Mouse (Mus musculus): ENCODE results near the gene Pfdn6. TPM values are rescaled to one million over a fixed set of nuclear protein-coding genes. Genes with fewer than 3 reads are reported as not detected.
A peak's percentile ranks its signal among the peaks of the same experiment; 100 is the strongest.
"Not testable (repeated sequence)": the region's sequence is repeated elsewhere in the genome, so short reads cannot be mapped to it uniquely, and the experiment has no call there.

Pfdn6 gene
- polyA plus RNA-seq, 1 experiment from 2014 or later: 132 TPM

GRCm38 (mm10) chr17:33953961-33954565 lies 13.9 kb upstream of the Pfdn6 start:
- peaks cover 52% of the 10 kb centered on the region for H3K36me3 ChIP-seq
- peak overlapping the region; percentile 82 for H3K4me3 ChIP-seq
- WGBS: 40% methylated on average over 5 of the region's 5 CpGs
- H3K27me3 ChIP-seq: no peaks in the 10 kb centered on the region
- peak overlapping the region; percentile 94; the same call in 1 of the 2 replicates for H3K27ac ChIP-seq
- no peaks in the 10 kb centered on the region for H3K9me3 ChIP-seq
- H3K4me1 ChIP-seq: peaks cover 68% of the 10 kb centered on the region
- ATAC-seq (ENCODE audit: insufficient number of reproducible peaks, low FRiP score, low TSS enrichment, low read depth): no peak
- H3K9ac ChIP-seq: peak overlapping the region; percentile 95
- H3K4me2 ChIP-seq: peak overlapping the region; percentile 84

GRCm38 (mm10) chr17:33953310-33953709 lies 13.2 kb upstream of the Pfdn6 start:
- no peaks in the 10 kb centered on the region for H3K9me3 ChIP-seq
- 82% methylated on average over 3 of the region's 3 CpGs for WGBS
- peaks cover 74% of the 10 kb centered on the region for H3K4me1 ChIP-seq
- H3K27ac ChIP-seq: no peak overlapping the region
- peaks cover 52% of the 10 kb centered on the region for H3K36me3 ChIP-seq
- H3K4me3 ChIP-seq: 0 out of 2 replicates have a peak overlapping the region, but pooled peaks have one; percentile 0
- H3K4me2 ChIP-seq: 0 out of 2 replicates have a peak overlapping the region, but pooled peaks have one; percentile 3
- H3K9ac ChIP-seq: no peak overlapping the region
- no peaks in the 10 kb centered on the region for H3K27me3 ChIP-seq
- no peak for ATAC-seq (ENCODE audit: insufficient number of reproducible peaks, low FRiP score, low TSS enrichment, low read depth)

GRCm38 (mm10) chr17:33952879-33953278 lies 12.7 kb upstream of the Pfdn6 start:
- Histone ChIP-seq H3K9me3 (no peaks in the 10 kb centered on the region), H3K36me3 (peaks cover 53% of the 10 kb centered on the region), H3K4me3 (0 out of 2 replicates have a peak overlapping the region, but pooled peaks have one; percentile 0), H3K4me2 (no peak overlapping the region), H3K27me3 (no peaks in the 10 kb centered on the region), H3K27ac (no peak overlapping the region), H3K4me1 (peaks cover 74% of the 10 kb centered on the region), H3K9ac (no peak overlapping the region)
- WGBS: 84% methylated on average over 4 of the region's 4 CpGs
- no peak for ATAC-seq (ENCODE audit: insufficient number of reproducible peaks, low FRiP score, low TSS enrichment, low read depth)

GRCm38 (mm10) chr17:33952015-33952414 lies 11.9 kb upstream of the Pfdn6 start:
- Histone ChIP-seq H3K4me3 (peak overlapping the region; percentile 51), H3K4me1 (peaks cover 67% of the 10 kb centered on the region), H3K4me2 (peak overlapping the region; percentile 89), H3K36me3 (peaks cover 55% of the 10 kb centered on the region), H3K27ac (peak overlapping the region; percentile 92)
- H3K9me3 ChIP-seq; H3K9ac ChIP-seq; H3K27me3 ChIP-seq; ATAC-seq (ENCODE audit: insufficient number of reproducible peaks, low FRiP score, low TSS enrichment, low read depth): not testable (repeated sequence)
- 76% methylated on average over 13 of the region's 13 CpGs for WGBS

- H3K27ac ChIP-seq: peak within 1 kb of the TSS; percentile 92
- H3K4me2 ChIP-seq: peak within 1 kb of the TSS; percentile 89
- H3K4me3 ChIP-seq: peak within 1 kb of the TSS; percentile 51
- H3K36me3 ChIP-seq: peaks cover 61% of the 10 kb centered on the region
- H3K9ac ChIP-seq: peak within 1 kb of the TSS; percentile 54
- no peaks in the 10 kb centered on the region for H3K27me3 ChIP-seq
- H3K4me1 ChIP-seq: peaks cover 62% of the 10 kb centered on the region
- no peaks in the 10 kb centered on the region for H3K9me3 ChIP-seq
- under 1% methylated on average over 45 of the region's 45 CpGs for WGBS
- peak; percentile 80 for ATAC-seq (ENCODE audit: insufficient number of reproducible peaks, low FRiP score, low TSS enrichment, low read depth)
Measured at GRCm38 (mm10) chr17:33951021-33951946, 11.1 kb upstream of the Pfdn6 start, which contains the start of gene B3galt4. B3galt4 (minus strand) TSS chr17:33951488.

- 75% methylated on average over 10 of the region's 10 CpGs for WGBS
- H3K4me2 ChIP-seq: peak overlapping the region; percentile 89
- H3K4me3 ChIP-seq: peak overlapping the region; percentile 51
- ATAC-seq (ENCODE audit: insufficient number of reproducible peaks, low FRiP score, low TSS enrichment, low read depth): no peak
- peaks cover 71% of the 10 kb centered on the region for H3K36me3 ChIP-seq
- no peaks in the 10 kb centered on the region for H3K27me3 ChIP-seq
- peaks cover 62% of the 10 kb centered on the region for H3K4me1 ChIP-seq
- H3K9me3 ChIP-seq: no peaks in the 10 kb centered on the region
- H3K9ac ChIP-seq: 0 out of 2 replicates have a peak overlapping the region, but pooled peaks have one; percentile 54
- peak overlapping the region; percentile 92 for H3K27ac ChIP-seq
Measured at GRCm38 (mm10) chr17:33950131-33950625, 10.0 kb upstream of the Pfdn6 start.

GRCm38 (mm10) chr17:33948905-33949537 lies 8.9 kb upstream of the Pfdn6 start:
- H3K27ac ChIP-seq: no peak overlapping the region
- H3K27me3 ChIP-seq: no peaks in the 10 kb centered on the region
- no peak overlapping the region for H3K9ac ChIP-seq
- no peak overlapping the region for H3K4me2 ChIP-seq
- peaks cover 54% of the 10 kb centered on the region for H3K4me1 ChIP-seq
- WGBS: 89% methylated on average over 19 of the region's 19 CpGs
- no peak for ATAC-seq (ENCODE audit: insufficient number of reproducible peaks, low FRiP score, low TSS enrichment, low read depth)
- no peak overlapping the region for H3K4me3 ChIP-seq
- H3K36me3 ChIP-seq: peaks cover 80% of the 10 kb centered on the region
- no peaks in the 10 kb centered on the region for H3K9me3 ChIP-seq

- Histone ChIP-seq H3K4me2 (no peak overlapping the region), H3K4me1 (peaks cover 47% of the 10 kb centered on the region), H3K27me3 (no peaks in the 10 kb centered on the region), H3K27ac (no peak overlapping the region), H3K9me3 (no peaks in the 10 kb centered on the region), H3K4me3 (no peak overlapping the region), H3K9ac (no peak overlapping the region), H3K36me3 (peaks cover 79% of the 10 kb centered on the region)
- 82% methylated on average over 22 of the region's 22 CpGs for WGBS
- no peak for ATAC-seq (ENCODE audit: insufficient number of reproducible peaks, low FRiP score, low TSS enrichment, low read depth)
Measured at GRCm38 (mm10) chr17:33948090-33948904, 8.2 kb upstream of the Pfdn6 start.

GRCm38 (mm10) chr17:33947430-33948089 lies 7.4 kb upstream of the Pfdn6 start:
- H3K36me3 ChIP-seq: peaks cover 77% of the 10 kb centered on the region
- no peak overlapping the region for H3K4me2 ChIP-seq
- no peak overlapping the region for H3K27ac ChIP-seq
- ATAC-seq (ENCODE audit: insufficient number of reproducible peaks, low FRiP score, low TSS enrichment, low read depth): no peak
- H3K9me3 ChIP-seq: no peaks in the 10 kb centered on the region
- no peaks in the 10 kb centered on the region for H3K27me3 ChIP-seq
- 87% methylated on average over 10 of the region's 10 CpGs for WGBS
- H3K4me1 ChIP-seq: peaks cover 40% of the 10 kb centered on the region
- H3K4me3 ChIP-seq: no peak overlapping the region
- H3K9ac ChIP-seq: no peak overlapping the region

- ATAC-seq (ENCODE audit: insufficient number of reproducible peaks, low FRiP score, low TSS enrichment, low read depth): no peak
- no peak overlapping the region for H3K4me2 ChIP-seq
- H3K27me3 ChIP-seq: no peaks in the 10 kb centered on the region
- no peak overlapping the region for H3K9ac ChIP-seq
- H3K4me1 ChIP-seq: peaks cover 27% of the 10 kb centered on the region
- H3K4me3 ChIP-seq: no peak overlapping the region
- H3K9me3 ChIP-seq: no peaks in the 10 kb centered on the region
- 94% methylated on average over 15 of the region's 15 CpGs for WGBS
- H3K36me3 ChIP-seq: peaks cover 55% of the 10 kb centered on the region
- no peak overlapping the region for H3K27ac ChIP-seq
Measured at GRCm38 (mm10) chr17:33943454-33943853, 3.3 kb upstream of the Pfdn6 start.
